Mouse (Mus musculus) bone marrow, adult 2 months (tissue): Measurements from ENCODE around the gene Ppp1r2.

Experiments used
- CTCF ChIP-seq: fragments of 200-500 bp; IDR thresholded peaks from 2 replicates; pipeline ENCODE4 v1.5.1; 2011; ENCODE audit warnings: low read length, control low read depth; ENCODE audit not compliant: control insufficient read depth, insufficient read depth
- POLR2A ChIP-seq: fragments of 200-500 bp; IDR thresholded peaks from 2 replicates; pipeline ENCODE4 v1.6.1; 2011; ENCODE audit warnings: low read depth, mild to moderate bottlenecking, control low read depth, low read length, borderline replicate concordance; ENCODE audit not compliant: control insufficient read depth

GRCm38 (mm10) chr16:31318418-31318817 is 43.3 kb upstream of the Ppp1r2 start:
- TF ChIP-seq POLR2A (no peak), CTCF (no peak)
